Mouse (Mus musculus) spleen, postnatal 4 days (tissue): ENCODE data around the gene Bahd1.

ENCODE experiments used
- DNase-seq, 2 experiments: peaks; one replicate each; pipeline ENCODE4 v3.0.0; 2022; ENCODE audit warnings: low spot score in 2 of 2

The Bahd1 gene

GRCm38 (mm10) chr2:118941341-118941740 is 41.2 kb downstream of the Bahd1 start:
- DNase-seq, result no peak

- no peak for DNase-seq
These were observed 43.1 kb downstream of the Bahd1 start for GRCm38 (mm10) chr2:118943232-118943631.

GRCm38 (mm10) chr2:118948818-118949217 is 48.6 kb downstream of the Bahd1 start:
- peak in 1 of 2 experiments; percentile 64 for DNase-seq

GRCm38 (mm10) chr2:118949699-118950098 is 49.5 kb downstream of the Bahd1 start:
- no peak for DNase-seq

- DNase-seq, result no peak
These were observed 56.3 kb downstream of the Bahd1 start for GRCm38 (mm10) chr2:118956497-118956896.

- no peak for DNase-seq
These were observed 59.5 kb downstream of the Bahd1 start for GRCm38 (mm10) chr2:118959644-118960043.

GRCm38 (mm10) chr2:118960413-118960812 is 60.2 kb downstream of the Bahd1 start:
- no peak for DNase-seq

GRCm38 (mm10) chr2:118961546-118961945 is 61.4 kb downstream of the Bahd1 start:
- DNase-seq, result no peak

- DNase-seq, result no peak
These were observed 63.0 kb downstream of the Bahd1 start for GRCm38 (mm10) chr2:118963007-118963675.

- no peak for DNase-seq
These were observed 63.5 kb downstream of the Bahd1 start for GRCm38 (mm10) chr2:118963676-118964012.

GRCm38 (mm10) chr2:118969585-118970147 is 69.5 kb downstream of the Bahd1 start:
- no peak for DNase-seq

GRCm38 (mm10) chr2:118972048-118972447 is 71.9 kb downstream of the Bahd1 start:
- no peak for DNase-seq

GRCm38 (mm10) chr2:118972687-118973376 is 72.7 kb downstream of the Bahd1 start:
- peak; percentile 86 to 95 for DNase-seq
